Mouse (Mus musculus): ENCODE measurements around the gene Shisa3. TPM values are rescaled to one million over a fixed set of nuclear protein-coding genes. Genes with fewer than 3 reads are reported as not detected.

The Shisa3 gene
- total and polyA plus RNA-seq, 3 experiments = 0.05 TPM; not detected in 2

GRCm38 (mm10) chr5:67629440-67629839, 21.8 kb downstream of the Shisa3 start:
- TF ChIP-seq POLR2AphosphoS5 (IDR thresholded peaks at IDR 0.05; ENCODE audit: insufficient replicate concordance, low read depth, low read length) = no peak
- TF ChIP-seq TAL1 (conservative IDR thresholded peaks at IDR 0.05; ENCODE audit: low read depth, low read length) = no peak
- Histone ChIP-seq H3K4me3 (ENCODE audit: low read depth, low read length) (no peak overlapping the region), H3K36me3 (replicated peaks) (peaks cover 59% of the 10 kb centered on the region)

GRCm38 (mm10) chr5:67629861-67630260, 22.2 kb downstream of the Shisa3 start:
- no peak for ATAC-seq (ENCODE audit: extremely low read depth, insufficient number of reproducible peaks, low FRiP score, poor library complexity, severe bottlenecking)
- DNase-seq (ENCODE audit: low spot score) = no peak
- Histone ChIP-seq H3K4me1 (ENCODE audit: insufficient read depth, low read depth, low read length) (no peaks in the 10 kb centered on the region), H3K4me3 (ENCODE audit: low read depth, low read length) (no peak overlapping the region), H3K27me3 (ENCODE audit: insufficient read depth, low read length) (no peaks in the 10 kb centered on the region), H3K36me3 (replicated peaks) (peaks cover 57% of the 10 kb centered on the region), H3K9me3 (replicated peaks) (no peaks in the 10 kb centered on the region; the same call in 1 of the 2 replicates)
- no peak for TF ChIP-seq POLR2AphosphoS5 (IDR thresholded peaks at IDR 0.05; ENCODE audit: insufficient replicate concordance, low read depth, low read length)
- no peak for TF ChIP-seq GATA1 (IDR thresholded peaks at IDR 0.05; ENCODE audit: borderline replicate concordance, low read length)
- no peak for TF ChIP-seq TAL1 (conservative IDR thresholded peaks at IDR 0.05; ENCODE audit: low read depth, low read length)
- no peak for TF ChIP-seq GATA2 (IDR thresholded peaks at IDR 0.05; ENCODE audit: borderline replicate concordance, low read depth, low read length)
- TF ChIP-seq CTCF (IDR thresholded peaks at IDR 0.05; ENCODE audit: low read depth, low read length) = no peak

More at GRCm38 (mm10) chr5:67629440-67629839, 21.8 kb downstream of the Shisa3 start:
- no peaks in the 10 kb centered on the region for H3K4me1 ChIP-seq (ENCODE audit: insufficient read depth, low read depth, low read length)
- ATAC-seq (ENCODE audit: extremely low read depth, insufficient number of reproducible peaks, low FRiP score, poor library complexity, severe bottlenecking) (no peak), DNase-seq (ENCODE audit: low spot score) (no peak)
- no peaks in the 10 kb centered on the region; the same call in 1 of the 2 replicates for H3K9me3 ChIP-seq (replicated peaks)
- H3K27me3 ChIP-seq (ENCODE audit: insufficient read depth, low read length) = no peaks in the 10 kb centered on the region

- no peaks in the 10 kb centered on the region for H3K27me3 ChIP-seq (ENCODE audit: insufficient read depth, low read length)
- ATAC-seq (ENCODE audit: extremely low read depth, insufficient number of reproducible peaks, low FRiP score, poor library complexity, severe bottlenecking) (no peak), DNase-seq (ENCODE audit: low spot score) (no peak)
- H3K36me3 ChIP-seq (replicated peaks) = peaks cover 56% of the 10 kb centered on the region
- H3K4me3 ChIP-seq (ENCODE audit: low read depth, low read length) = no peak overlapping the region
- H3K4me1 ChIP-seq (ENCODE audit: insufficient read depth, low read depth, low read length) = no peaks in the 10 kb centered on the region
- no peaks in the 10 kb centered on the region; the same call in 1 of the 2 replicates for H3K9me3 ChIP-seq (replicated peaks)
- TF ChIP-seq POLR2AphosphoS5 (IDR thresholded peaks at IDR 0.05; ENCODE audit: insufficient replicate concordance, low read depth, low read length) (no peak), GATA1 (IDR thresholded peaks at IDR 0.05; ENCODE audit: borderline replicate concordance, low read length) (no peak), GATA2 (IDR thresholded peaks at IDR 0.05; ENCODE audit: borderline replicate concordance, low read depth, low read length) (no peak), CTCF (IDR thresholded peaks at IDR 0.05; ENCODE audit: low read depth, low read length) (no peak), TAL1 (conservative IDR thresholded peaks at IDR 0.05; ENCODE audit: low read depth, low read length) (no peak)
Measured at GRCm38 (mm10) chr5:67631261-67631660, 23.6 kb downstream of the Shisa3 start.

GRCm38 (mm10) chr5:67633138-67633782, 25.6 kb downstream of the Shisa3 start:
- H3K4me1 ChIP-seq (ENCODE audit: insufficient read depth, low read depth, low read length) = no peaks in the 10 kb centered on the region
- H3K9me3 ChIP-seq (replicated peaks) = no peaks in the 10 kb centered on the region
- TF ChIP-seq POLR2AphosphoS5 (IDR thresholded peaks at IDR 0.05; ENCODE audit: insufficient replicate concordance, low read depth, low read length) = no peak
- no peak for TF ChIP-seq CTCF (IDR thresholded peaks at IDR 0.05; ENCODE audit: low read depth, low read length)
- peaks cover 59% of the 10 kb centered on the region for H3K36me3 ChIP-seq (replicated peaks)
- H3K4me3 ChIP-seq (ENCODE audit: low read depth, low read length) = no peak overlapping the region
- no peak for ATAC-seq (ENCODE audit: extremely low read depth, insufficient number of reproducible peaks, low FRiP score, poor library complexity, severe bottlenecking)
- DNase-seq (ENCODE audit: low spot score) = no peak
- no peaks in the 10 kb centered on the region for H3K27me3 ChIP-seq (ENCODE audit: insufficient read depth, low read length)

- TF ChIP-seq GATA1 (IDR thresholded peaks at IDR 0.05; ENCODE audit: borderline replicate concordance, low read length) (no peak), GATA2 (IDR thresholded peaks at IDR 0.05; ENCODE audit: borderline replicate concordance, low read depth, low read length) (no peak), TAL1 (conservative IDR thresholded peaks at IDR 0.05; ENCODE audit: low read depth, low read length) (no peak), CTCF (IDR thresholded peaks at IDR 0.05; ENCODE audit: low read depth, low read length) (no peak)
- Histone ChIP-seq H3K9me3 (replicated peaks) (no peaks in the 10 kb centered on the region), H3K27me3 (ENCODE audit: insufficient read depth, low read length) (no peaks in the 10 kb centered on the region), H3K4me3 (ENCODE audit: low read depth, low read length) (no peak overlapping the region), H3K36me3 (replicated peaks) (peaks cover 60% of the 10 kb centered on the region), H3K4me1 (ENCODE audit: insufficient read depth, low read depth, low read length) (no peaks in the 10 kb centered on the region)
- ATAC-seq (ENCODE audit: extremely low read depth, insufficient number of reproducible peaks, low FRiP score, poor library complexity, severe bottlenecking) (no peak), DNase-seq (ENCODE audit: low spot score) (no peak)
Measured at GRCm38 (mm10) chr5:67633831-67634268, 26.2 kb downstream of the Shisa3 start.

- ATAC-seq (ENCODE audit: extremely low read depth, insufficient number of reproducible peaks, low FRiP score, poor library complexity, severe bottlenecking) = no peak
- H3K36me3 ChIP-seq (replicated peaks) = peaks cover 59% of the 10 kb centered on the region
- TF ChIP-seq POLR2AphosphoS5 (IDR thresholded peaks at IDR 0.05; ENCODE audit: insufficient replicate concordance, low read depth, low read length) (no peak), TAL1 (conservative IDR thresholded peaks at IDR 0.05; ENCODE audit: low read depth, low read length) (no peak), CTCF (IDR thresholded peaks at IDR 0.05; ENCODE audit: low read depth, low read length) (no peak), GATA1 (IDR thresholded peaks at IDR 0.05; ENCODE audit: borderline replicate concordance, low read length) (no peak), GATA2 (IDR thresholded peaks at IDR 0.05; ENCODE audit: borderline replicate concordance, low read depth, low read length) (no peak)
- no peak for DNase-seq (ENCODE audit: low spot score)
- H3K27me3 ChIP-seq (ENCODE audit: insufficient read depth, low read length) = no peaks in the 10 kb centered on the region
- H3K4me1 ChIP-seq (ENCODE audit: insufficient read depth, low read depth, low read length) = no peaks in the 10 kb centered on the region
- no peak overlapping the region for H3K4me3 ChIP-seq (ENCODE audit: low read depth, low read length)
- no peaks in the 10 kb centered on the region for H3K9me3 ChIP-seq (replicated peaks)
Measured at GRCm38 (mm10) chr5:67634339-67634738, 26.7 kb downstream of the Shisa3 start.
